Comparison of ENCODE assay signal across 14 mouse cellular contexts in genomic region chr13:38958037-38958436, GRCm38 (mm10). TPM values are rescaled to one million over a fixed set of nuclear protein-coding genes. Genes with fewer than 3 reads are reported as not detected.
A peak's percentile ranks its signal among the peaks of the same experiment; 100 is the strongest.
DNase-seq lines count a peak whose midpoint lies in the region; ATAC-seq lines count a peak whose summit lies in the region.
"Had no signal": no experiment of that assay in that cellular context is flagged by ENCODE, and none has a peak within 500 bp of the region (broad histone marks: within the 10 kb centered on the region; RNA-seq: fewer than 3 reads in every experiment).

No protein-coding gene starts in this region.

- H3K4me1 ChIP-seq in kidney, embryonic 15.5 days, result peaks cover 29% of the 10 kb centered on the region
- peaks cover 28% of the 10 kb centered on the region for H3K4me1 ChIP-seq in intestine, embryonic 16.5 days (ENCODE audit: control insufficient read depth, insufficient read depth, low read length)
- peaks cover 17% of the 10 kb centered on the region for H3K4me1 ChIP-seq in limb, embryonic 10.5 days

- WGBS in kidney, embryonic 15.5 days, result 64% methylated on average over 5 of the region's 5 CpGs
- 48% methylated on average over 5 of the region's 5 CpGs for WGBS in intestine, embryonic 16.5 days
- 83% methylated on average over 5 of the region's 5 CpGs for WGBS in limb, embryonic 10.5 days

- no peak overlapping the region for H3K4me3 ChIP-seq in kidney, embryonic 15.5 days (replicated peaks)
- no peak overlapping the region for H3K4me3 ChIP-seq in intestine, embryonic 16.5 days (ENCODE audit: low read length)
- no peak overlapping the region for H3K4me3 ChIP-seq in limb, embryonic 10.5 days
- H3K4me3 ChIP-seq: forebrain, embryonic 12.5 days had no signal

- H3K27ac ChIP-seq in kidney, embryonic 15.5 days, result 0 out of 2 replicates have a peak overlapping the region, but pooled peaks have one; percentile 19
- peak overlapping the region; percentile 60 for H3K27ac ChIP-seq in intestine, embryonic 16.5 days (ENCODE audit: low read length)
- no peak overlapping the region for H3K27ac ChIP-seq in limb, embryonic 10.5 days
- H3K27ac ChIP-seq: forebrain, embryonic 12.5 days had no signal

- peak overlapping the region; percentile 36; the same call in 1 of the 2 replicates for H3K4me2 ChIP-seq in kidney, embryonic 15.5 days
- H3K4me2 ChIP-seq in intestine, embryonic 16.5 days (ENCODE audit: low read depth, low read length), result peak overlapping the region; percentile 34; the same call in 1 of the 2 replicates
- H3K4me2 ChIP-seq: forebrain, embryonic 12.5 days had no signal

- peak; percentile 14 to 52 for DNase-seq in frontal cortex, adult 2 months (ENCODE audit: extremely low spot score in 1 of 2, low spot score in 1 of 2)
- DNase-seq in frontal cortex, postnatal 25 days (ENCODE audit: low spot score in 2 of 2), result no peak
- DNase-seq in kidney, adult 11 months, result no peak
- peak; percentile 14 for DNase-seq in 3T3-L1 (ENCODE audit: low read depth, low spot score)
- no peak for DNase-seq in limb, embryonic 10.5 days (ENCODE audit: low spot score)
- no peak for DNase-seq in thymus, postnatal 36 days
- DNase-seq: adrenal gland, postnatal 14 days; cerebellum, adult 11-12 months; gastrocnemius, postnatal 14 days; kidney, adult 2 months; spleen, adult 18-20 months had no signal

- no peaks in the 10 kb centered on the region for H3K9me3 ChIP-seq in kidney, embryonic 15.5 days (replicated peaks)
- H3K9me3 ChIP-seq in intestine, embryonic 16.5 days (ENCODE audit: control insufficient read depth, low read length), result no peaks in the 10 kb centered on the region
- H3K9me3 ChIP-seq in limb, embryonic 10.5 days (replicated peaks), result no peaks in the 10 kb centered on the region
- H3K9me3 ChIP-seq: forebrain, embryonic 12.5 days had no signal

- no peak overlapping the region for H3K9ac ChIP-seq in kidney, embryonic 15.5 days
- H3K9ac ChIP-seq in intestine, embryonic 16.5 days (ENCODE audit: low read depth, low read length), result no peak overlapping the region
- H3K9ac ChIP-seq: forebrain, embryonic 12.5 days had no signal

- H3K27me3 ChIP-seq in kidney, embryonic 15.5 days, result no peaks in the 10 kb centered on the region
- H3K27me3 ChIP-seq in intestine, embryonic 16.5 days (replicated peaks; ENCODE audit: control insufficient read depth, insufficient read depth, low read length), result no peaks in the 10 kb centered on the region
- no peaks in the 10 kb centered on the region for H3K27me3 ChIP-seq in limb, embryonic 10.5 days (ENCODE audit: low read depth, poor library complexity, severe bottlenecking)
- H3K27me3 ChIP-seq: forebrain, embryonic 12.5 days had no signal

- H3K36me3 ChIP-seq in kidney, embryonic 15.5 days, result peaks cover 27% of the 10 kb centered on the region
- H3K36me3 ChIP-seq in intestine, embryonic 16.5 days (ENCODE audit: control insufficient read depth, insufficient read depth, low read length), result peaks cover 4% of the 10 kb centered on the region; the same call in 1 of the 2 replicates
- H3K36me3 ChIP-seq in limb, embryonic 10.5 days, result peaks cover 23% of the 10 kb centered on the region

- ATAC-seq in kidney, embryonic 15.5 days (replicated peaks; ENCODE audit: low FRiP score), result no peak
- peak; percentile 6; the same call in 1 of the 2 replicates for ATAC-seq in intestine, embryonic 16.5 days

RNA-seq across cellular contexts. Expression of gene Slc35b3, which starts 2.6 kb away (rescaled TPM):
- 25.1 and 30.1 TPM in 2 replicates for polyA plus RNA-seq in frontal cortex, adult 2 months (2012; rRNA removed)
- 43.7 and 43.8 TPM in 2 replicates for polyA plus RNA-seq in kidney, embryonic 15.5 days (2015; fragmentation: Nextera tagmentation; extraction: Ambion mirVana)
- 49.6 and 50.8 TPM in 2 replicates for polyA plus RNA-seq in intestine, embryonic 16.5 days (2015; fragmentation: Nextera tagmentation; extraction: Ambion mirVana)
- 23.7 and 29.1 TPM in 2 replicates for polyA plus RNA-seq in limb, embryonic 10.5 days (2016; fragmentation: Nextera tagmentation; extraction: Ambion mirVana)

Comparison
In these comparisons a context has a peak if more than half of its experiments do, and no peak if none do; other contexts are left out.
1. DNase-seq: peak in frontal cortex, adult 2 months (2 of 2) and 3T3-L1 (single experiment); none in frontal cortex, postnatal 25 days (0 of 2), kidney, adult 11 months (single experiment), limb, embryonic 10.5 days (single experiment) and thymus, postnatal 36 days (0 of 2).